Mouse (Mus musculus): ENCODE data around the gene Fam50b.

Gene Fam50b

DNA sequence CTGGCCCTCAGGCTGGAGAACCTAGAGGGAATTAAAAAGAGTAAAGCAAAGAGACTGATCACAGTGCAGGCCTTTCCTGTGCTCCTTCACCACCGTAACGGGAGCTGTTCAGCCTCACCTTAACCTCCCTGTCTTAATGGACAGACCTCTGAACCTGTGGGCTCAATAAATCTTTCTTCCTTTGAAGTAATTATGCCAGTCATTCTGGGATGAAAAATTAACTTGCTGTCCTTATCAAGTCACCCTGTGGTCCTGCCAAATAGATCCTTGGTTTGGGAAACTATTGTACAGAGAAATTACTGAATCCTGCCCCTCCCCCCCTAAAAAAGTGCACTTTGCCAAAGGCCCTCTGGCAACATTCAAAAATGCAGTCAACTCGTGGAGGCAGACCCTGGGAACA is 4.4 kb downstream of the Fam50b start:
- DNase-seq: no peak

DNA sequence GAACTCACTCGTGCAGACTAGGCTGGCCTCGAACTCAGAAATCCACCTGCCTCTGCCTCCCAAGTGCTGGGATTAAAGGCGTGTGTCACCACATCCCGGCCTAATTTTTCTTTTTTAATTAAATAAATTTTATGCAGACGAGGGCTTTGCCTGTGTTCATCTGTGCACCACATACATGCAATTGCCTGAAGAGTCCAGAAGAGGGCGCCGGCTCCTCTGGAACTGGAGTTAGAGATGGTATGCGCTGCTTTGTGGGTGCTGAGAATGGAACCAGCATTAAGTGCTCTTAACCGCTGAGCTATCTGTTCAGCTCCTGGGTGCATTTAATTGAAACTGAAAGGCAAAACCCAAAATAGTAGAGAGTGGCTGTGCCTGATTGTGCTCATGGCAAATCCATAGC is 6.6 kb downstream of the Fam50b start:
- no peak for DNase-seq

DNA sequence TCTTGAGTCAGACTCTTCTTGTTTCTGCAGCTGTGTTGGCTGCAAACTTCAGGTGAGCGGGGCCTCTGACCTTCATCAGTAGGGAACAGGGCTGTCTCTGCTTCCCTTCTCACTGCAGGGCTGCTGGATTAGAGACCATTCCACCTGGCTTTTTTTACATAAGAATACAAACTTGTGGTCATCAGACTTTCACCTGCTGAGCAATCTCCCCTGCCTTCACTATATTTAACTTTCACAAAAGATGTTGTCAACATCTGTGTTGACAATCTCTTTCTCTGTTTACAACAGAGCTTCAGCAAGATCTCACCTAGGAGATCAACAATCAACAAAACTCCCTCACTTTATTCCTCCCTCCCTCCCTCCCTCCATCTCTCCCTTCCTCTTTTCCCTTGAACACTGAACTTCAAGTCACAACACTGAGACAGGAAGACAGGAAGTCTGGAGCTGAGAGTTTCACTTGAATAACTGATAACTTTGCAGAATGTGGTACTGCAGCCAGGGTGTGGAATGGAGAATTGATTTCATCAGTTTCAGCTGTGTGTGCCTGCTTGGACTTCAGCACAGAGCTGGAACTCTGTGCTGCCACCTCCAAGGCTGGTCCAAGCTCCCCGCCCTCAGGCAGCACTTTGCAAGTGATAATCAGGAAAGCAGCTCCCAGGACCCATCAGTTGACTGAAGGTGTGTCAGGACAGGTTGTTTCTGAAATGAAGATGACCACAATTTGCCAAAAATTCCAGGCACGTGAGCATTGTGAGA is 7.3 kb downstream of the Fam50b start:
- no peak for DNase-seq

DNA sequence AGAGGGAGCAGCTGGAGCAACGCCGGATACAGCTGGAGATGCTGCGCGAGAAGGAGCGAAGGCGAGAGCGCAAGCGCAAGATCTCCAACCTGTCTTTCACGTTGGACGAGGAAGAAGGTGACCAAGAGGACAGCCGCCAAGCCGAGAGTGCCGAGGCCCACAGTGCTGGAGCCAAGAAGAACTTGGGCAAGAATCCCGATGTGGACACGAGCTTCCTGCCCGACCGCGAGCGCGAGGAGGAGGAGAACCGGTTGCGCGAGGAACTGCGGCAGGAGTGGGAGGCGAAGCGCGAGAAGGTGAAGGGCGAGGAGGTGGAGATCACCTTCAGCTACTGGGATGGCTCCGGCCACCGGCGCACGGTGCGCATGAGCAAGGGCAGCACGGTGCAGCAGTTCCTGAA is 12.2 kb downstream of the Fam50b start:
- no peak for DNase-seq

DNA sequence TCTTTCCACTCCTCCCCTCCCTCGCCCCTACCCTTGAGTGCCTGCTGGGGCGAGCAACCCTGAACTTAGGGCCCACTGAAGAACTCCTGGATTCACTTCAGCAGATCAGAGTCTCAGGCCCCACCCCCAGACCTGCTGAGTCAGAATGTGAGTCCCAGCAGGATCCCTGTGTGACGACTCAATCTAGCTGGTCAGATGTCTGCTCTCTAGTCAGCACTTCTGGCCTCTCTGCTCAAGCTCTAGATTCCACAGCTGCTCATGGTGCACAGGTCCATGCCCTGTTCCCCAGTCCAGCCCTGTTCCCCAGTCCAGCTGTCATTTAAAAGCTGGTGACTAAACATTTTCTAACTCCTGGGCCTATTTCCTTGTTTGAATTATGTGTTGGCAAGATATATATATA is 13.9 kb downstream of the Fam50b start:
- DNase-seq: no peak

DNA sequence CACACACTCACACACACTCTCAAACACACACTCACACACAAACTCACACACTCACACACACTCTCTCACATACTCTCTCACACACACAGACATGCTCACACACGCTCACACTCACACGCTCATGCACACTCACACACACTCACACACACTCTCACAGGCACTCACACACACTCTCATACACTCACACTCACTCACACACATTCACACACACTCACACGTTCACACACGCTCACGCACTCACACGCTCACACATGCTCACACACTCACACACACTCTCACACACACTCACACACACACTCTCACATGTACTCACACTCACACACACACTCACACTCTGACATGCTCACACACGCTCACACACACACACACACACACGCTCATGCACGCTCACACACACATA is 24.6 kb downstream of the Fam50b start:
- DNase-seq: no peak

DNA sequence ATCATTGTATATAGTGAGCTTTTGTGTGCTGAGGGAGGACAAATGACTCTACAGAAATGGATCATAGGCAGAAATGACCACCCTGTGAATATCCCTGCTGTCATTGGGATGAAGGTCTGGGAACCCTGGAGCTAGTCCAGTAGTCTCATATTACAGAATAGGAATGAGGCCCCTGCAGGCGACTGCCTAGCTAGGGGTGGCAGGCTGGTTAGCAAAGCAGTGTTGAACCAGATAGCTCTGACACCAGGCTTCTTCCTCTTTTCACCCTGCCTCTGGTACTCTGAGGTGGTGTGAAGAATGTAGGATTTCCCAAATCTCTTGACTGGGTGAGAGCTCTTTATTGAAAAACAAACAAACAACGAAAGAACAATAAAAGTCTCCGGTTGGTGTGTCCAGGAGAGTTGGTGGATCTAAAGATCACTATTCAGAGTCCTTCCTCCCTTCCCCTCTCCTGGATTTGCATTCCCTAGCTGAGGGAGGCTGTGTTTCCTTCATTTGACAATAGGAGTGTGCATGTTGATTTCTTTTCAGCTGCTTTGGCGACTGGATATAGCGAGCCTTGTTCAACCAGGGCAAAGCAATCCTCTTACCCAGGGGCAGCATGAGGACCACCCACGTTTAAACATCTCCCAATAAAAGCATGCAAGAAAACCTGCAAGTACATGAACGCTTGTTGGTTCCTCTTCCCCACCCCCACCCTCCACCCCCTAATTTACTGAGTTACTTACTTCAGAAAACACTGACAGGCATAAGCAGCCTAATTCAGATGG is 26.1 kb downstream of the Fam50b start:
- no peak for DNase-seq

DNA sequence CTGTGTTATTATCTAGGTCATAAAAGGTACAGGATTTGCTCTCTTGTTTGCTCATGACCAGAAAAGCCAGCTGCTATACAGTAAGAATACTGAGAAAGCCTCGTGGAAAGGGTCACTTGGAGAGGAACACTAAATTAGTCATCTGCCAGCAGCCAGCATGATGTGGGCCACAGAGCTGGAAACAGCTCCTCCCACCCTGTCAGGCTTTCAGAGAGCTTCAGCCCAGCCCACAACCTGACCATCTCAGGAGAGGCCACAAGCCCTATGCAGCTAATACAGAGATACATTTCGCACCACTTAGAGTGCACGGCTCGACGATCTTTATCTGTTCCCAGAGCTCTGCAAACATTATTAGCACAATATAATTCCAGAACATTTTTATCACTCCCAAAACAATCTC is 27.5 kb downstream of the Fam50b start:
- DNase-seq: no peak

DNA sequence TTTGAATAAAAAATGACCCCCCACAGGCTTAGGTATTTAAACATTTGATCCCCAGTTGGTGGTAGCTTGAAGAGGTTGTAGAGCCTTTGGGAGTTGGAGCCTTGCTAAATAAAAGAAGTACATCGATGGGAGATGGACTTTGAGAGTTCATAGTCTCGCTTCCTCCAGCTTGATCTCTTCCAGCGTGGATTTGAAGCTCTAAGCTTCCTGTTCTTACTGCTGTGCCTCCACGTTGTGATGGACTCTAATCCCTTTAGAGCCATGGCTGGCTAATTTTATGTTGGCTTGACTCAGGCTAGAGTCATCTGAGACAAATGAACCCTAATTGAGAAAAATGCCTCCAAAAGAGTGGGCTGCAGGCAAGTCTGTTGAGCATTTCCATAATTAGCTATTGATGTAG is 28.2 kb downstream of the Fam50b start:
- DNase-seq: no peak

DNA sequence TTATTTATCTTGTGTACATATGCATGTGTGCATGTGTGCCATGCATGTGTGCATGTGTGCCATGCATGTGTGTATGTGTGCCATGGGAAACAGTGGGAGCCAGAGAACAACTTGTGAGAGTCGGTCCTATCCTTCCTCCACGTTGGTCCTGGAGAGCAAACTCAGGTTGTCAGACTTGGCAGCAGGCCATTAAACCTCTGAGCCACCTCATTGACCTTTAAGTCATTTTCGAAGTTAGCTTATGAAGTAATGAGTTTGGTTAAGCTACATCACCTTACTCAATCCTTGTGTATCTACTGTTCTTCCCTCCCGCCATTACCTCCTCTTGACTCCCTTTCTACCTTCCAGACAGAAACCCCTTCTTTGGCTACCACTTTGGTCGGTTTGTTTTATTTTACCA is 30.6 kb downstream of the Fam50b start:
- no peak for DNase-seq

DNA sequence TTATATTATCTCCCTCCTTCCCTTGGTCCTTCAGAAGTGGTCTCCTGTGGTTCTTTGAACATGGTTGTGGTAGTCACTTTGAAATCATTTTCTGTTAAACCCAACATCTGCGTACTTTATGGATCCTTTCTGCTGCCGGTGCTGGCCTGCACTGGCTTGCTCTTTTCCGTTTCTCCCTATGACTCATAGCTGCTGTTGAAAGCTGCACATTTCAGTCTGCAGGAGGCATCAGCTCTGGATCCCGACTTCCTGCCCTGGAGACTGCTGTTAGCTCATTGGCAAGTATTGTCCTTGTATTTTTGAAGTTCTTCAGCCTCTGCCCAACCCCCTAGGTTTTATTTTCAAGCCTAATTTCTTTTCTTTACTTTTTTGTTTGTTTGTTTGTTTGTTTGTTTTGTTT is 31.9 kb downstream of the Fam50b start:
- DNase-seq: no peak

DNA sequence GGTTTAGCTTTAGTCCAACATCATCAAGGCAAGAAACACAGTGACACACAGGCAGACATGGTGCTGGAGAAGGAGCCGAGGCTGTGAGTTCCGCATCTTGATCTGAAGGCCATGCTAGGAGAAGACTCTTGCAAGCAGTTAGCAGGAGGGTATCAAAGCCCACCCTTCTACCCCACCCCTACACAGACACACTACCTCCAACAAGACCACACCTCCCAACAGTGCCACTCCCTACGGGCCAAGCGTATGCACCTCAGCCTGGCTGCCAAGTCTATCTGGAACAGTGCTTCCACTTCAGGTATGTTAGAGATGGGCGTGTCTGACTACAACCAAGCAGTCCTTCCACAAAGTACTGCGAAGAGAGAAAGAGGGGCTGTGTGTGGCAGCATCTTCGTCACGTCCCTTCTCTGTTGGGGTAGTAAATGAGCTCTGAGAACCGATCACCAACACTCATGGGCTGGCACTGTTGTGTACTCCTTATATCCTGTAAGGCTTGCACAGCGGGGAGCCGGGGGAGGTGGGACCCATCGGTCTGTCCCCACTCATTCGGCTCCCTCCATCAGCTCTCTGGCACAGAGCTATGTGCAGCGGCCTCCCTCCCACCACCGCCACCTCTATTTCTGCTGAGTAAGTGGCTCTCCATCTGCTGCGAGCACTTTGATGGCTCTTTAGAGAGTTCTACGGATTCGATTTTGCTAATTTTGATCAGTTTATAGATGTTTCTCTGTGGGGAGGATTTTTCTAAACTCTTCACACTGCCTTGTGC is 33.1 kb downstream of the Fam50b start:
- no peak for DNase-seq

DNA sequence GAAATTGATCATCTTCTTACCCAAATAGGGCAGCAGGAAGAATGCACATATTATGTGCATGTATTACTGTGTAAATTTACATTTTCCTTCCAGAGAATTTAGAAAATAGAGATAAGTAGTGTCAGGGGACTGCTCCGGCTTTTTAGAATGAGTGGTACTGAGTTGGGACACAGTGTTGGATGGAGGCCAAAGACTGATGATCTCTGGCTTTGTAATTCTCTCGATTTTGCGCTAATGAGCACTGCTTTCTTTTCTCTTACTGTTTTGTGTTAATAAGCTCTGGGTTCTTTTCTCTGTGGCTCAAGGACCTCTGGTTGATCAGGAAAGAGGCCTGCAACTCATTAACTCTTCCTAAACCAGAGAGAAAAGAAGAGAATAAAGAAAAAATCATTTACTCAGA is 42.1 kb downstream of the Fam50b start:
- no peak for DNase-seq

DNA sequence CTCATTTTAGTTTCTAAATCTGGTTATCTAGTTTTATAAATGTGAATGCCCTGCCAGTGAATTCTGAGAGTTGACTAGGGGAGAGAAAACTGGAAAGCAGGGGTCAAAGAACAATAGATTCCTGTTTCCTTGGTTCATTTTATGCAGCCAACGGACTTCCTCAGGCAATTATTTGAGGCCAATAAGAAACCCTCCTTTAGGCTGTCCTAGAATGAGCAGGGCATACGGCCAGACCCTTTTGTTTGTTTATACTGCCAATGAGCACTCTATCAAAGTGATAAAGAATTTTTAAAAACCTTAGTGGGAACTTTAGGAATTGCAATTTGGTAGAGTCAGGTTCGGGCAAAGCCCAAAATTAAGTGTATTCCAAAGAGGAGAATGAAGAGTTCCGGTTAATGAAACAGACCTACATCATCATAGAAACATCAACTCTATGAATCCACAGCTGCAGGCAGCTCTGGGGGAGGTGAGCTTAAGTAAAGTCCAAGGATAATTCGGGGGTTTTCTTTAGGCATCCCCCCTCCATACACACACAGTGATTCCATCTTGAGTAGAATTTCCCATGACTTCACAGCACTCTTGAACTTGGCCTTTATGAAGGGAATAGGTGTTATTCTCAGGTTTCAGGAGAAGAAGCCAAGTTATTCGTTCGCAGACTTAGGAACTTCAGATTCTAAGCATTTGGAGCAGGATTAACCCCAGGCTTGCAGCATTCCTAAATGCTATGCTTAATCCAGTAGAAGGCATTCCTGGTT is 46.4 kb downstream of the Fam50b start:
- no peak for DNase-seq

DNA sequence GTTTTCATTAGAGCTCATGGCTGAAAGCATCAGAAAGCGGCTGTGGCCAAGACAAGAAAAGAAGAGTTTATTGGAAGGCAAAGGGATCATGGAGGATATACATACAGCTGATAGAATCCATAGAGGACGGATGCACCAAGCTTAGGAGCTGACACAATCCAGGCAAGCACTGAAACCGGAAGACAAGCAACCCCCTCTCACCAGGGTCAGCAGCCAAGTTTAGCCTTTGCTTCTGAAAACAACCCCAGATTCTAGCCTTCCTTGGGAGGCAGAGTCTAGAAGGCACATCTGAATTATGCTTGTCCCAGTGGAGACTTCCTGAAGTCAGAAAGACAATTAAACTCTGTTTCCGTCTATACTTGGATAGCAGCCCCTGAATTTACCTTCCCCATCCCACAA is 47.0 kb downstream of the Fam50b start:
- DNase-seq: no peak

DNA sequence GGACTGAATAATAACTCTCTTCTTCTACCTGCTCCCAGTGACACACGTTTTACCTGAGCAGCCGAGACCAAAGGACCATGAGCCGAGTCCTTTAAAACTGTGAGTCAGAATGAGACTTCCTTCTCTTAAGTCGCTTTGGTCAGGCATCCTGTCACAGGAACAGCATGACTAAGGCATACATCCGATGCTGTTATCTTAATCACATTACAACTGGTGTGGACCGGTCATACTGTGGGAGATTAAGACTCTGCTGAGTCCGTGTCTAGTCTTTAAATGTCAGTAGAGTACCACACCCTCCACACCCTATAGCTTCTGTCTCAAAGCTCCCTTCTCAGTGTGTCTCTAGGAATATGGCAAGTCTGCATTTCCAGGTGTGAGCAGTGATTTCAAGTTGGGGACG is 50.2 kb downstream of the Fam50b start:
- no peak for DNase-seq

DNA sequence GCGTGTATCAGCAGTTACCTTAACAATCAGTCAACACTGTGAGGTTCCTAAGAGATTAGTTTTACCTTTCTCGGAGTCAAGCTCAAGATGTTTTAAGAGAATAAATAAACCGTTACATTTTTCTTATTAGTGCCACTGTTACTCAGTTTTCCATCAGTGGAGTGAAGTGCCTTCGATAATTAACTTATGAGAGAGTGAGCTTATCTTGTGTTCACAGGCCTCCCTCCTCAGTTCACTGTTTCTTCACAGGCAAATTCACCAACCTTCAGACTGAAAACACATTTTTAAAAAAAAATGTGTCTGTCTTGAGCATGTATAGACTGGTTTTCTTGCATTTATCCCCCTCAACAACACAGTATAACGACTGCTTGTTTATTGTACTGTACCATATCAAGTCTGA is 52.0 kb downstream of the Fam50b start:
- DNase-seq: no peak

DNA sequence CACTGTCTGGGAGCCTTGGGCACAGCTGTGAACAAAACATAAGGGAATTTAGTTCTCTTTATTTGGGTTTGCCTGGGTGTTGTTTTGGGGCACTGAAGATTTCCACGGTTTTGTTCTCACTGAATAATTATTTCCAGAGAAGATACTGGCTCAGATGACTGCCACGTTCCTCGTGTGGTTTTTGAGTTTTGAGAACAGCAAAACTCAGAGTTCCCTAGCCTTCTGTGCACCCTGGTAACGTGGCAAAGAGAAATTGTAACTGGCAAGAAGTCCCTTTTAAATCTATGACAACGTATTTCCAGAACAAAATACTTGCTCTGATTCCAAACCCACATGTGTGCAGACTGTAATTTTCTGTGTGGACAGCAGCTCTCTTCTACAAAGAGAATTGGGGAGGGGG is 52.9 kb downstream of the Fam50b start:
- DNase-seq: no peak

DNA sequence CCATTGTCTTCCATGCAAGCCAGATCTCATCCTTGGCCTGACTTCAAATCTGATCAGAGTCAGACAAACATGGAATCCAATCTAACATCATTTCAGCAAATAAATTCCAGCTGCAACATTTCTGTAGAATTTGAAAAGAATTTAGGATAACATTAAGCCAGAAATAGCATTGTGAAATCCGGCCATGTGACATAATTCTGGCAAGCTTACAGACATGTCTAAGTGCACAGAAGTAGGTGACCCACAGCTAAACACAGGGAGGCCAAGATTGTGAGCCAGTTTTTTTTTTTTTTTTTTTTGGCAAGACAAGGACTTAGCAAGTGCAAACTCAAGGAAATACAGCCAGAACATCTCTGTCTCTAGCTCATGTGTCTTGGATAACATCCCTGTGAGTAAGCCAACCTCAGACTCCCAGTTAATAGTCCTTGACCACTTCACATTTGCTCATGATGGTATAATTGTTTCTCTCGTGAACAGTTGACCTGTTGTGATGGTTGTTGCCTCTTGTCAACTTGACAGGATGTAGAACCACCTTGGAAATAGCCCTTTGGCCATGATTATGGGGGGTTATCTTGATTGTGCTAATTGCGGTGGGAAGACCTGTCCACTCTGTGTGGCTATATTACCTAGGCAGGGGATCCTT is 54.6 kb downstream of the Fam50b start:
- no peak for DNase-seq

DNA sequence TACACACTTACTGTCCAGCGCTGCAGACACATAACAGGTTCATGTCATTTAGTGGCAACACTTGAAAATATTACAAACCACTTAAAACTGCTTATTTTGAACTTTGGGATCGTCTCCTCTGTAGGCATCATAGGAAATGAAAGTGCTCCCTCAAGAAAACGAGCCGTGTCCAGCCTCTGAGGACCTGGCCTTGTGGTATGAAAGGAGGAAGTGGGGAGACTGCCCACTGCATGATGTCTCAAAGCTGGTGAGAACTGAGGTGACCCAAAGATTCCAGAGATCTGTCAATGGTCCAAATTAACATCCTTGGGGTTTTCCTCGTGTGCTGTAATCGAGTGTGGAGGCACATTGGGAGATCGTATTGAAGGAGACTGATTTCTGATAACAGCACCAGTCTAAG is 58.4 kb downstream of the Fam50b start:
- no peak for DNase-seq

DNA sequence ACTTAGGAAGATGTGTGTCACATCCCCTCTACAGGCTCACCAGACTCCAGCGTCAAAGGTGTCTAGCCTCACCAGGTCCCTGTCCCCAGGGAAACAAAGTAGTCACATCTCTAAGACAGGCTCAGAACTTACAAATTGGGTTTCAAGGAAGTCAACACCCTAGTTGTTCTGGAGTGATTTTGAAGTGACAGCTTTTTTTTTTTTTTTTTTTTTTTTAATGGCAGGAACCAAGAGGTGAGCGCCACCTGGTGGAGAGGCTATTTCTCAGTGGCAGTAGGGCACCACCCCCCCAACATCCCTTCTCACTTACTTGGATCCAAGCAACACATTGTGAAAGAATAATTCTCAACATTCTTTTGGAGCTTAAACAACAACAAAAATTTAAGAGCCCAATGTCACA is 59.2 kb downstream of the Fam50b start:
- peak; percentile 22 for DNase-seq

DNA sequence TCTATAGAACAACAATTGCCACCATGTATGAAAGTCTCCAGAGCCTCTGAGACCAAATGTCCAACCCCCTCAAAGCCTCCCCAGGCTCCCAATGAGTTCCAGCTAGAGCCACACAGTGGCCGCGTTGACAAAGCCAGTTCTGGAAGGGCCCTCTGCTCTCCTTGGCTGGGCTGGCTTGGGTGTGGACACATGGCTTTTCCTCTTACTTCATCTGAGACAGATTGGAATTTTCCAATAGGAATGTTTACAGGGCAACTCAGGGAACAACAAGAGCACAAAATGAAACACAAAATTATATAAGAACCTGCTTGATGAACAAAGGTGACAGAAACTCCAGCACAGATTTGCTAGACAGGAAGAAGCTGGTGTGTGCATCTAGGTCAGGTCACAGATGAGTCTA is 59.8 kb downstream of the Fam50b start:
- no peak for DNase-seq

Measured in right cerebral cortex, postnatal 25 days (tissue).